ENCODE assay signal across 11 mouse cellular contexts in the genomic region with DNA sequence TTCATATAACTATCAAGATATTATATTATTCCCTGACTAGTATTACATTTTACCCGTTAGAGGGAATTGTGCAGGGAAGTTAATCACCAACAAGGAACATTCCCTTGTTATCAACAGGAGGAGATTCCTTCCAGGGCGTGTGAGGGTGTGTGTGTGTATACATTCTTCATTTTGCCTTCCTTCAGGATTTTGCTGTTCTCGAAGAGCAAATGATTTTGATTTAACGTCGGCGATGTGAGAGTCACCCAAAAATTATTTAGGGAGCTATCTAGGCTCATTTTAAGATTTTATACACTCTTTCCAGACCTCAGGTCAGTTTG. TPM values are rescaled to one million over a fixed set of nuclear protein-coding genes. Genes with fewer than 3 reads are reported as not detected.
DNase-seq lines count a peak whose midpoint lies in the region; ATAC-seq lines count a peak whose summit lies in the region.
"Had no signal": no experiment of that assay in that cellular context is flagged by ENCODE, and none has a peak within 500 bp of the region (broad histone marks: within the 10 kb centered on the region; RNA-seq: fewer than 3 reads in every experiment).

No protein-coding gene starts in this region.

- peak overlapping the region; percentile 84; the same call in 1 of the 2 replicates for H3K27ac ChIP-seq in forebrain, embryonic 10.5 days
- no peak overlapping the region for H3K27ac ChIP-seq in forebrain, embryonic 15.5 days (replicated peaks)
- peak overlapping the region; percentile 83; the same call in 1 of the 2 replicates for H3K27ac ChIP-seq in kidney, embryonic 15.5 days
- peak overlapping the region; percentile 87; the same call in 1 of the 2 replicates for H3K27ac ChIP-seq in embryonic facial prominence, embryonic 13.5 days
- H3K27ac ChIP-seq in midbrain, embryonic 16.5 days (ENCODE audit: low read length) = 0 out of 2 replicates have a peak overlapping the region, but pooled peaks have one; percentile 31

- H3K4me2 ChIP-seq in forebrain, embryonic 15.5 days (replicated peaks) = no peak overlapping the region
- peak overlapping the region; percentile 67 for H3K4me2 ChIP-seq in kidney, embryonic 15.5 days
- H3K4me2 ChIP-seq in embryonic facial prominence, embryonic 13.5 days = peak overlapping the region; percentile 70
- H3K4me2 ChIP-seq in midbrain, embryonic 16.5 days (ENCODE audit: low read length) = no peak overlapping the region

- 79% methylated on average over 6 of the region's 6 CpGs for WGBS in forebrain, embryonic 10.5 days
- 79% methylated on average over 6 of the region's 6 CpGs for WGBS in forebrain, embryonic 15.5 days
- 47% methylated on average over 6 of the region's 6 CpGs for WGBS in kidney, embryonic 15.5 days
- WGBS in embryonic facial prominence, embryonic 13.5 days = 40% methylated on average over 6 of the region's 6 CpGs
- WGBS in midbrain, embryonic 16.5 days = 85% methylated on average over 6 of the region's 6 CpGs

- H3K4me1 ChIP-seq in forebrain, embryonic 10.5 days = peaks cover 17% of the 10 kb centered on the region
- no peaks in the 10 kb centered on the region for H3K4me1 ChIP-seq in forebrain, embryonic 15.5 days
- peaks cover 17% of the 10 kb centered on the region for H3K4me1 ChIP-seq in kidney, embryonic 15.5 days
- peaks cover 11% of the 10 kb centered on the region for H3K4me1 ChIP-seq in embryonic facial prominence, embryonic 13.5 days
- H3K4me1 ChIP-seq in midbrain, embryonic 16.5 days (ENCODE audit: control insufficient read depth, insufficient read depth, low read length) = 0 out of 2 replicates have a peak, but pooled peaks cover 4% of the 10 kb centered on the region

- intact Hi-C loops in gastrocnemius, postnatal 14 days (cut with DNase I; ENCODE audit: low total_unique reads) = no loop called here

- no peak for ATAC-seq in forebrain, embryonic 15.5 days (replicated peaks)
- ATAC-seq in kidney, embryonic 15.5 days (replicated peaks; ENCODE audit: low FRiP score) = no peak
- no peak for ATAC-seq in embryonic facial prominence, embryonic 13.5 days (ENCODE audit: insufficient number of reproducible peaks, insufficient read depth, low FRiP score, low TSS enrichment, low read depth)
- no peak for ATAC-seq in midbrain, embryonic 16.5 days

- no peaks in the 10 kb centered on the region for H3K9me3 ChIP-seq in forebrain, embryonic 10.5 days
- no peaks in the 10 kb centered on the region for H3K9me3 ChIP-seq in forebrain, embryonic 15.5 days
- no peaks in the 10 kb centered on the region for H3K9me3 ChIP-seq in kidney, embryonic 15.5 days (replicated peaks)
- no peaks in the 10 kb centered on the region for H3K9me3 ChIP-seq in embryonic facial prominence, embryonic 13.5 days
- H3K9me3 ChIP-seq in midbrain, embryonic 16.5 days (replicated peaks; ENCODE audit: control insufficient read depth, low read length, poor library complexity, severe bottlenecking) = no peaks in the 10 kb centered on the region

- H3K4me3 ChIP-seq in forebrain, embryonic 10.5 days = no peak overlapping the region
- H3K4me3 ChIP-seq in forebrain, embryonic 15.5 days = no peak overlapping the region
- peak overlapping the region; percentile 32 for H3K4me3 ChIP-seq in kidney, embryonic 15.5 days (replicated peaks)
- H3K4me3 ChIP-seq in embryonic facial prominence, embryonic 13.5 days = peak overlapping the region; percentile 38; the same call in 1 of the 2 replicates
- H3K4me3 ChIP-seq in midbrain, embryonic 16.5 days (ENCODE audit: low read depth, low read length) = no peak overlapping the region

- H3K9ac ChIP-seq in forebrain, embryonic 15.5 days (replicated peaks) = no peak overlapping the region
- H3K9ac ChIP-seq in kidney, embryonic 15.5 days = no peak overlapping the region
- H3K9ac ChIP-seq in embryonic facial prominence, embryonic 13.5 days = no peak overlapping the region
- H3K9ac ChIP-seq in midbrain, embryonic 16.5 days (ENCODE audit: low read depth, low read length) = no peak overlapping the region

- DNase-seq in forebrain, embryonic 10.5 days (ENCODE audit: extremely low spot score, low spot score) = no peak
- DNase-seq in kidney, postnatal 10 days = no peak
- DNase-seq in gastrocnemius, postnatal 14 days = no peak
- DNase-seq in adrenal gland, postnatal 36 days = no peak
- DNase-seq: cerebellum, adult 11 months; kidney, adult 2 months; spleen, adult 18-20 months had no signal

- H3K36me3 ChIP-seq in forebrain, embryonic 10.5 days (replicated peaks) = no peaks in the 10 kb centered on the region
- H3K36me3 ChIP-seq in forebrain, embryonic 15.5 days = no peaks in the 10 kb centered on the region
- no peaks in the 10 kb centered on the region for H3K36me3 ChIP-seq in kidney, embryonic 15.5 days
- no peaks in the 10 kb centered on the region for H3K36me3 ChIP-seq in embryonic facial prominence, embryonic 13.5 days
- no peaks in the 10 kb centered on the region for H3K36me3 ChIP-seq in midbrain, embryonic 16.5 days (ENCODE audit: control insufficient read depth, insufficient read depth, low read length)

- no peaks in the 10 kb centered on the region for H3K27me3 ChIP-seq in forebrain, embryonic 10.5 days (ENCODE audit: poor library complexity, severe bottlenecking)
- no peaks in the 10 kb centered on the region for H3K27me3 ChIP-seq in forebrain, embryonic 15.5 days
- no peaks in the 10 kb centered on the region for H3K27me3 ChIP-seq in kidney, embryonic 15.5 days
- H3K27me3 ChIP-seq in embryonic facial prominence, embryonic 13.5 days = no peaks in the 10 kb centered on the region
- no peaks in the 10 kb centered on the region for H3K27me3 ChIP-seq in midbrain, embryonic 16.5 days (ENCODE audit: control insufficient read depth, insufficient read depth, low read depth, low read length)

RNA-seq across cellular contexts. Expression of a gene that starts 55.2 kb away (rescaled TPM):
- polyA plus RNA-seq in forebrain, embryonic 10.5 days (2016; fragmentation: Nextera tagmentation; extraction: Ambion mirVana) = 187 and 200 TPM in 2 replicates
- 71.5 and 77.7 TPM in 2 replicates for polyA plus RNA-seq in forebrain, embryonic 15.5 days (2015; fragmentation: Nextera tagmentation; extraction: Ambion mirVana)
- 141 and 151 TPM in 2 replicates for polyA plus RNA-seq in kidney, embryonic 15.5 days (2015; fragmentation: Nextera tagmentation; extraction: Ambion mirVana)
- 309 and 330 TPM in 2 replicates for polyA plus RNA-seq in embryonic facial prominence, embryonic 13.5 days (2015; fragmentation: Nextera tagmentation; extraction: Ambion mirVana)
- 83.6 and 99.9 TPM in 2 replicates for polyA plus RNA-seq in midbrain, embryonic 16.5 days (2015; fragmentation: Nextera tagmentation; extraction: Ambion mirVana)
- total RNA-seq in gastrocnemius, postnatal 14 days (2021) = 10 to 100 TPM; 24.2 to 27.2 TPM
- 100 to 1,000 TPM; 161 to 356 TPM for total RNA-seq in adrenal gland, postnatal 36 days (2021)

Comparison
In these comparisons a context has a peak if more than half of its experiments do, and no peak if none do; other contexts are left out.
1. H3K4me3 ChIP-seq: peak in kidney, embryonic 15.5 days (single experiment) and embryonic facial prominence, embryonic 13.5 days (single experiment); none in forebrain, embryonic 10.5 days (single experiment), forebrain, embryonic 15.5 days (single experiment) and midbrain, embryonic 16.5 days (single experiment).
2. H3K4me2 ChIP-seq: peak in kidney, embryonic 15.5 days (single experiment) and embryonic facial prominence, embryonic 13.5 days (single experiment); none in forebrain, embryonic 15.5 days (single experiment) and midbrain, embryonic 16.5 days (single experiment).